Mouse (Mus musculus): ENCODE results near the gene Dhrs7b.

Dhrs7b gene

DNA sequence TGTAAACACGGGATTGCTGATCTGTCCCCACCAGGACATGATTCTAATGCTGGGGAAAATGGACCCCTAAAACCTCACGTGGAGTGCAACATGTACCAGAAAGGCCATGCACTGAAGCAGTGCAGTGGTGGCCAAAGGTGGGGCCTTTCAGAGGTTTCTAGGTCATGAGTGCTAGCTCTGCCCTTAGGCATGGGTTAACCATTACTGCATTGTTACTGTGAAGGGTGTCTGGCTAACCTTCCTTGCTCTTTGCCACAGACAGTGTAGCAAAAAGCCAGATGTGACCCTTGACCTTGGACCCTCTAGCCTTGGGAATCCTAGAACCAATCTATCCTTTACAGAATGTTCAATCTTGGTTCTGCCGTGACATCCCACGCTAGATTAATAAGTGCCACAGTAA lies 72.1 kb downstream of the Dhrs7b start:
- peak; percentile 32 for DNase-seq

DNA sequence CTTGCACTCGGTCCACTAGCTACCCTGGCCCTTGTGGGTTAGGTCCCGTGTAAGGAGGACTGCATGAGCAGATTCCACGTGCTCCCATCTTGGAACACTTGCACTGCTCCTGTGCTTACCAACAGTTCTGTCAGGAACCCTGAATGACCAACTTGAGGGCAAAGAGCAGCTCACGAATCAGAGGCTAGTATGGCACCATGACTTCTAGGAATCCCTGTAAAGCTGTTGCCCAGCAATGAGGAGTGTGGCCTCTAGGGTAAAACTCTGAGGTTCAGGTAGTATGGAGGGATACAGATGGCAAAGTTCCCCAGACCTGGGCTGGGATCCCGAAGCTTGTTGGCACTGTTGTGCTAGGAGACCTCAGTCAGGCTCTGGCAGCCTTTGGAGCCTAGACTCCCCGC lies 73.2 kb downstream of the Dhrs7b start:
- DNase-seq = no peak

DNA sequence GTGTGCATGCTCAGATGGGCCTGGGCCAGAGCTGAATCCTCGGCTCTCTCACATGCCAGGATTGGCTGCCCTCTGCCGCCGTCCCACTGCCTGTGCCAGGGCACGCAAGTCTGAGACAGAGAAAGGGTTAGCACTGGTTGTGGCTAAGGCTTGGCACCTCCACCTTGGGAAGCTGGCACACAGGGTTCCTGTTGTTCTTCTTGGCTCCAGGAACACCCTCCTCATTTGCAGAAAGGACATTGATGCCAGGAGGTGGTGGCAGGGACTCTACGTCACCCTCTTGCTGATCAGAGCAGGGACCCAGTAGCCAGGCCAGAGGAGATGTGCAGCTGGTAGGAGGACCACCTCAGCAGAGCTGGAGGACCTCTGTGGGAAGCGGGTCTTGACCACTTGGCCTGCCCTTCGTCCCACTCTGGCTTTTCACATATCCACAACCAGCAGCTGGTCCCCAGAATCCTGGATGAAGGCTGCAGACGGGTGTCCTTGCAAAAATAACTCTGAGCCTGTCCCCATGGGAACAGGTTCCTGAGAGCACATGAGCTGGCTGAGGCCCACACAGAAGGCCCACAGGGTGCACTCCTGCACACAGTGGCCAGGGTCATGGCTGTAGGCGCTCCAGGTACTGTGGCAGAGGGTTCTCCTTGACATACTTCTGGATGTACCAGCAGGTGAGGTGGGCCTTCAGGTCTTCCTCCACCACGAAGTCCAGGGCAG lies 75.1 kb downstream of the Dhrs7b start:
- no peak for DNase-seq

GRCm38 (mm10) chr11:60906449-60906848 lies 76.0 kb downstream of the Dhrs7b start:
- no peak for DNase-seq

DNA sequence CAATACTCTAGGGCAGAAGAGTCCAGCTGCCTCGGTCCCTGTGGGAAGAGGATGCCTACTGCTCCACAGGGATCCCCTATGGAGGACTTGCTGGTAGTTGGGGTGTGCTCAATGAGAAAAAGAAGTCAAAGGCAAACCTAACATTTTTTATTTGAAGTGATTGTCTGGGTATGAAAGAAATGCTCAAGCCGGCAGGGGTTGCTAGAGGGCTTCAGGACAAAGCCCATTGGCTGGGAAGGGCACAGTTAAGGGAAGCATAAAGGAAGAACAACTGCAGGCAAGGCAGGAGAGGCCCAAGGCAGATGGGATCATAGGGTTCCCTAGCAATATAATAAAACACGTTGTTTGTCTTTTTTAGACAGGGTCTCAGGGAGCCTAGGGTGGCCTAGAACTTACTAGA lies 77.6 kb downstream of the Dhrs7b start:
- DNase-seq = no peak

- DNase-seq = no peak
Observed at GRCm38 (mm10) chr11:60909626-60910025, 79.2 kb downstream of the Dhrs7b start.
